Mouse (Mus musculus): Measurements from ENCODE around the gene Rbfox3.

GRCm38 (mm10) chr11:118562847-118563246 is 348.6 kb downstream of the Rbfox3 start:
- TF ChIP-seq CTCF (IDR thresholded peaks at IDR 0.05; ENCODE audit: low read depth) (no peak), EP300 (IDR thresholded peaks at IDR 0.05; ENCODE audit: low read depth) (no peak)

All from liver, embryonic 14.5 days (tissue).